Mouse (Mus musculus): ENCODE measurements around the gene Depp1.

Depp1 gene

GRCm38 (mm10) chr6:116651437-116652118 is 1.2 kb downstream of the Depp1 start:
- peak; percentile 82 for DNase-seq

GRCm38 (mm10) chr6:116653191-116653590 is 2.8 kb downstream of the Depp1 start:
- no peak for DNase-seq

GRCm38 (mm10) chr6:116653684-116654454 is 3.5 kb downstream of the Depp1 start:
- peak; percentile 71 for DNase-seq

GRCm38 (mm10) chr6:116663364-116663763 is 13.0 kb downstream of the Depp1 start:
- DNase-seq = no peak

- no peak for DNase-seq
These were observed 13.6 kb downstream of the Depp1 start for GRCm38 (mm10) chr6:116664031-116664430.

- DNase-seq = no peak
These were observed 14.4 kb downstream of the Depp1 start for GRCm38 (mm10) chr6:116664830-116665229.

GRCm38 (mm10) chr6:116666085-116666750 is 15.8 kb downstream of the Depp1 start:
- no peak for DNase-seq

GRCm38 (mm10) chr6:116666892-116667291 is 16.5 kb downstream of the Depp1 start:
- DNase-seq = no peak

GRCm38 (mm10) chr6:116667382-116667781 is 17.0 kb downstream of the Depp1 start:
- no peak for DNase-seq

GRCm38 (mm10) chr6:116668682-116669470 is 18.5 kb downstream of the Depp1 start:
- DNase-seq = no peak

- no peak for DNase-seq
These were observed 19.7 kb downstream of the Depp1 start for GRCm38 (mm10) chr6:116670144-116670543.

GRCm38 (mm10) chr6:116671031-116671430 is 20.6 kb downstream of the Depp1 start:
- peak; percentile 58 for DNase-seq

GRCm38 (mm10) chr6:116671768-116672167 is 21.4 kb downstream of the Depp1 start:
- no peak for DNase-seq

- no peak for DNase-seq
These were observed 21.9 kb downstream of the Depp1 start for GRCm38 (mm10) chr6:116672349-116672748.

- peak; percentile 91 for DNase-seq
These were observed 23.3 kb downstream of the Depp1 start, which contains the start of gene Rassf4 for GRCm38 (mm10) chr6:116673471-116674282. TSS of gene Rassf4 (minus strand) at chr6:116673952.

GRCm38 (mm10) chr6:116674283-116674886 is 24.0 kb downstream of the Depp1 start:
- DNase-seq = no peak

GRCm38 (mm10) chr6:116676355-116676913 is 26.0 kb downstream of the Depp1 start:
- no peak for DNase-seq

- no peak for DNase-seq
These were observed 26.9 kb downstream of the Depp1 start for GRCm38 (mm10) chr6:116677321-116677720.

GRCm38 (mm10) chr6:116679563-116680288 is 29.3 kb downstream of the Depp1 start:
- no peak for DNase-seq

GRCm38 (mm10) chr6:116682317-116682716 is 31.9 kb downstream of the Depp1 start:
- DNase-seq = peak; percentile 81
